In genomic region chr4:82704841-82705794, GRCm38 (mm10) we compare ENCODE assay signal across 9 mouse cellular contexts. TPM values are rescaled to one million over a fixed set of nuclear protein-coding genes. Genes with fewer than 3 reads are reported as not detected.
DNase-seq lines count a peak whose midpoint lies in the region; ATAC-seq lines count a peak whose summit lies in the region.
"Had no signal": no experiment of that assay in that cellular context is flagged by ENCODE, and none has a peak within 500 bp of the region (broad histone marks: within the 10 kb centered on the region; RNA-seq: fewer than 3 reads in every experiment).

Gene Nfib (minus strand): TSS chr4:82705750.

- no peaks in the 10 kb centered on the region for H3K27me3 ChIP-seq in intestine, embryonic 16.5 days (replicated peaks; ENCODE audit: control insufficient read depth, insufficient read depth, low read length)
- no peaks in the 10 kb centered on the region for H3K27me3 ChIP-seq in neural tube, embryonic 14.5 days (ENCODE audit: control insufficient read depth, insufficient read depth, low read length)

- no peak within 1 kb of the TSS for H3K4me2 ChIP-seq in intestine, embryonic 16.5 days (ENCODE audit: low read depth, low read length)
- peak within 1 kb of the TSS; percentile 36 for H3K4me2 ChIP-seq in neural tube, embryonic 14.5 days (ENCODE audit: low read depth, low read length)

- no peak within 1 kb of the TSS for H3K27ac ChIP-seq in brown adipose tissue, adult 24 weeks (replicated peaks; ENCODE audit: low read depth, low read length)
- no peak within 1 kb of the TSS for H3K27ac ChIP-seq in intestine, embryonic 16.5 days (ENCODE audit: low read length)
- H3K27ac ChIP-seq in neural tube, embryonic 14.5 days (ENCODE audit: low read depth, low read length), result peak within 1 kb of the TSS; percentile 49

- H3K4me1 ChIP-seq in brown adipose tissue, adult 24 weeks (ENCODE audit: control insufficient read depth, insufficient read depth, insufficient read length, low read length), result no peaks in the 10 kb centered on the region
- peaks cover 1% of the 10 kb centered on the region; the same call in 1 of the 2 replicates for H3K4me1 ChIP-seq in intestine, embryonic 16.5 days (ENCODE audit: control insufficient read depth, insufficient read depth, low read length)
- H3K4me1 ChIP-seq in neural tube, embryonic 14.5 days (ENCODE audit: control insufficient read depth, insufficient read depth, low read length), result peaks cover 9% of the 10 kb centered on the region; the same call in 1 of the 2 replicates

- 62% methylated on average over 23 of the region's 23 CpGs for WGBS in intestine, embryonic 16.5 days
- WGBS in neural tube, embryonic 14.5 days, result 21% methylated on average over 23 of the region's 23 CpGs

- no peak for ATAC-seq in intestine, embryonic 16.5 days
- peak; percentile 85 for ATAC-seq in neural tube, embryonic 14.5 days (ENCODE audit: low read depth)

- H3K36me3 ChIP-seq in intestine, embryonic 16.5 days (ENCODE audit: control insufficient read depth, insufficient read depth, low read length), result no peaks in the 10 kb centered on the region
- no peaks in the 10 kb centered on the region for H3K36me3 ChIP-seq in neural tube, embryonic 14.5 days (ENCODE audit: control insufficient read depth, insufficient read depth, low read length)

- H3K9me3 ChIP-seq in intestine, embryonic 16.5 days (ENCODE audit: control insufficient read depth, low read length), result no peaks in the 10 kb centered on the region
- H3K9me3 ChIP-seq in neural tube, embryonic 14.5 days (ENCODE audit: control insufficient read depth, low read length), result no peaks in the 10 kb centered on the region

- H3K4me3 ChIP-seq in brown adipose tissue, adult 24 weeks (ENCODE audit: insufficient read depth, low read depth, low read length), result no peak within 1 kb of the TSS
- no peak within 1 kb of the TSS for H3K4me3 ChIP-seq in intestine, embryonic 16.5 days (ENCODE audit: low read length)
- H3K4me3 ChIP-seq in neural tube, embryonic 14.5 days (ENCODE audit: low read depth, low read length), result no peak within 1 kb of the TSS

- no peak within 1 kb of the TSS for H3K9ac ChIP-seq in intestine, embryonic 16.5 days (ENCODE audit: low read depth, low read length)
- no peak within 1 kb of the TSS for H3K9ac ChIP-seq in neural tube, embryonic 14.5 days (replicated peaks; ENCODE audit: low read depth, low read length)

- DNase-seq in layer of hippocampus, adult 8-10 months (ENCODE audit: low spot score in 2 of 2), result no peak
- DNase-seq in layer of hippocampus, adult 9-10 months (ENCODE audit: low spot score), result no peak
- DNase-seq in heart, adult 11 months, result peak; percentile 91
- DNase-seq in spleen, postnatal 14 days (ENCODE audit: low spot score in 2 of 2), result no peak
- no peak for DNase-seq in c-Kit-positive CD71-positive TER-119-positive erythroid progenitor cells, embryonic 14.5 days (ENCODE audit: low spot score)

RNA-seq across cellular contexts. Expression of gene Nfib, which starts in this region (rescaled TPM):
- total RNA-seq in layer of hippocampus, adult 8-10 months (2022), result 100 to 1,000 TPM; 125 to 165 (median 149) TPM
- polyA plus RNA-seq in brown adipose tissue, adult 24 weeks (2012; ENCODE audit: insufficient read depth, insufficient read length, missing spikeins), result 32.4 and 44.5 TPM in 2 replicates
- 27.6 and 32.3 TPM in 2 replicates for polyA plus RNA-seq in intestine, embryonic 16.5 days (2015; fragmentation: Nextera tagmentation; extraction: Ambion mirVana)
- polyA plus RNA-seq in neural tube, embryonic 14.5 days (2014; fragmentation: Nextera tagmentation; extraction: Ambion mirVana), result 111 and 113 TPM in 2 replicates
- total RNA-seq: MEL had no signal
